Mouse (Mus musculus) lung, postnatal 0 days (tissue): ENCODE data around the gene Nmrk1. TPM values are rescaled to one million over a fixed set of nuclear protein-coding genes. Genes with fewer than 3 reads are reported as not detected.

Source experiments
- ATAC-seq: fragments of 200-750 bp; cut with Nextera tagmentation; 2 replicates; pipeline ENCODE4 v1.8.0; 2017; ENCODE audit warnings: moderate library complexity
- DNase-seq: peaks from one replicate; pipeline ENCODE4 v3.0.0-alpha.2; 2016; ENCODE audit warnings: low spot score
- H3K27ac ChIP-seq: fragments of 300-500 bp; sonication (generic); 2 replicates; pipeline ENCODE4 v1.5.1; 2014; ENCODE audit warnings: antibody characterized with exemption, mild to moderate bottlenecking, low read length, mixed read lengths
- H3K27me3 ChIP-seq: fragments of 300-500 bp; sonication (generic); replicated peaks from 2 replicates; pipeline ENCODE4 v1.6.1; 2014; ENCODE audit warnings: low read length, mixed read lengths; ENCODE audit not compliant: insufficient read depth
- H3K36me3 ChIP-seq: fragments of 300-500 bp; sonication (generic); 2 replicates; pipeline ENCODE4 v1.6.1; 2014; ENCODE audit warnings: low read length, mixed read lengths; ENCODE audit not compliant: insufficient read depth
- H3K4me1 ChIP-seq: fragments of 300-500 bp; sonication (generic); 2 replicates; pipeline ENCODE4 v1.6.1; 2014; ENCODE audit warnings: antibody characterized with exemption, low read depth, low read length, mixed read lengths; ENCODE audit not compliant: insufficient read depth
- H3K4me2 ChIP-seq: fragments of 300-500 bp; sonication (generic); replicated peaks from 2 replicates; pipeline ENCODE4 v1.6.1; 2014; ENCODE audit warnings: low read depth, mild to moderate bottlenecking, low read length, moderate library complexity, mixed read lengths
- H3K4me3 ChIP-seq: fragments of 300-500 bp; sonication (generic); 2 replicates; pipeline ENCODE4 v1.5.1; 2014; ENCODE audit warnings: low read depth, low read length
- H3K9ac ChIP-seq: fragments of 300-500 bp; sonication (generic); replicated peaks from 2 replicates; pipeline ENCODE4 v1.6.1; 2014; ENCODE audit warnings: low read depth, mild to moderate bottlenecking
- H3K9me3 ChIP-seq: fragments of 300-500 bp; sonication (generic); 2 replicates; pipeline ENCODE4 v1.6.1; 2016; ENCODE audit warnings: low read length, mixed read lengths
- CTCF ChIP-seq: IDR thresholded peaks from 2 replicates; pipeline ENCODE4 v1.5.1; 2016; ENCODE audit warnings: antibody characterized with exemption, mild to moderate bottlenecking
- EP300 ChIP-seq: IDR thresholded peaks from 2 replicates; pipeline ENCODE4 v1.6.1; 2016; ENCODE audit warnings: antibody characterized with exemption, mild to moderate bottlenecking, control low read depth
- WGBS: fragments of 180-500 bp; shearing (Covaris S2); extraction: QIAGEN DNeasy Blood & Tissue Kit; methylation state at CpG from one replicate; pipeline ENCODE4 v1.1.7; 2014; 5-methylcytosine and 5-hydroxymethylcytosine counted together
- polyA plus RNA-seq: library from polyadenylated mRNA; unstranded; fragments of >200 nt; fragmentation: Nextera tagmentation; extraction: Ambion mirVana; gene quantifications from 2 replicates; pipeline ENCODE4 v1.2.1, GENCODE M21; 2015

Nmrk1 gene
- polyA plus RNA-seq, 1 experiment from 2014 or later, result 5.0 TPM

- Histone ChIP-seq H3K27ac (no peak overlapping the region), H3K4me3 (no peak overlapping the region), H3K27me3 (no peaks in the 10 kb centered on the region), H3K9ac (no peak overlapping the region), H3K36me3 (no peaks in the 10 kb centered on the region; the same call in 1 of the 2 replicates), H3K9me3 (no peaks in the 10 kb centered on the region), H3K4me2 (no peak overlapping the region), H3K4me1 (no peaks in the 10 kb centered on the region)
- TF ChIP-seq CTCF (no peak), EP300 (no peak)
- WGBS, result 83% methylated on average over 5 of the region's 5 CpGs
- no peak for DNase-seq
- ATAC-seq, result no peak
These were observed 34.9 kb upstream of the Nmrk1 start for GRCm38 (mm10) chr19:18596876-18597275.

GRCm38 (mm10) chr19:18597772-18598171, 34.0 kb upstream of the Nmrk1 start:
- WGBS, result 70% methylated on average over 6 of the region's 6 CpGs
- no peaks in the 10 kb centered on the region for H3K9me3 ChIP-seq
- no peaks in the 10 kb centered on the region for H3K27me3 ChIP-seq
- no peak overlapping the region for H3K9ac ChIP-seq
- peaks cover 3% of the 10 kb centered on the region; the same call in 1 of the 2 replicates for H3K36me3 ChIP-seq
- H3K4me3 ChIP-seq, result no peak overlapping the region
- H3K4me2 ChIP-seq, result no peak overlapping the region
- no peaks in the 10 kb centered on the region for H3K4me1 ChIP-seq
- peak overlapping the region; percentile 68 for H3K27ac ChIP-seq
- TF ChIP-seq CTCF (no peak), EP300 (no peak)
- no peak for DNase-seq
- ATAC-seq, result no peak

- TF ChIP-seq CTCF (no peak), EP300 (no peak)
- Histone ChIP-seq H3K9me3 (no peaks in the 10 kb centered on the region), H3K27ac (peak overlapping the region; percentile 68), H3K27me3 (no peaks in the 10 kb centered on the region), H3K36me3 (peaks cover 4% of the 10 kb centered on the region; the same call in 1 of the 2 replicates), H3K4me2 (no peak overlapping the region), H3K9ac (no peak overlapping the region), H3K4me1 (no peaks in the 10 kb centered on the region), H3K4me3 (no peak overlapping the region)
- 66% methylated on average over 3 of the region's 3 CpGs for WGBS
- ATAC-seq (no peak), DNase-seq (no peak)
These were observed 33.4 kb upstream of the Nmrk1 start for GRCm38 (mm10) chr19:18598265-18598926.

GRCm38 (mm10) chr19:18599051-18599450, 32.7 kb upstream of the Nmrk1 start:
- no peak overlapping the region for H3K4me2 ChIP-seq
- TF ChIP-seq EP300, result peak; percentile 96
- TF ChIP-seq CTCF, result no peak
- no peak overlapping the region for H3K9ac ChIP-seq
- no peaks in the 10 kb centered on the region for H3K9me3 ChIP-seq
- 56% methylated on average over 8 of the region's 8 CpGs for WGBS
- H3K4me1 ChIP-seq, result peaks cover 6% of the 10 kb centered on the region; the same call in 1 of the 2 replicates
- H3K27ac ChIP-seq, result 0 out of 2 replicates have a peak overlapping the region, but pooled peaks have one; percentile 68
- no peaks in the 10 kb centered on the region for H3K27me3 ChIP-seq
- peaks cover 4% of the 10 kb centered on the region; the same call in 1 of the 2 replicates for H3K36me3 ChIP-seq
- ATAC-seq, result peak; percentile 91
- peak; percentile 85 for DNase-seq
- H3K4me3 ChIP-seq, result no peak overlapping the region

- H3K9me3 ChIP-seq, result no peaks in the 10 kb centered on the region
- H3K36me3 ChIP-seq, result peaks cover 4% of the 10 kb centered on the region; the same call in 1 of the 2 replicates
- DNase-seq (no peak), ATAC-seq (no peak)
- H3K27me3 ChIP-seq, result no peaks in the 10 kb centered on the region
- H3K9ac ChIP-seq, result no peak overlapping the region
- peaks cover 6% of the 10 kb centered on the region; the same call in 1 of the 2 replicates for H3K4me1 ChIP-seq
- no peak overlapping the region for H3K4me3 ChIP-seq
- peak overlapping the region; percentile 62 for H3K27ac ChIP-seq
- TF ChIP-seq EP300, result no peak
- TF ChIP-seq CTCF, result no peak
- WGBS, result 89% methylated on average over 5 of the region's 5 CpGs
- H3K4me2 ChIP-seq, result no peak overlapping the region
These were observed 32.1 kb upstream of the Nmrk1 start for GRCm38 (mm10) chr19:18599650-18600049.

- Histone ChIP-seq H3K4me3 (no peak overlapping the region), H3K36me3 (peaks cover 4% of the 10 kb centered on the region; the same call in 1 of the 2 replicates), H3K9ac (no peak overlapping the region), H3K4me2 (no peak overlapping the region), H3K27ac (no peak overlapping the region), H3K4me1 (peaks cover 6% of the 10 kb centered on the region; the same call in 1 of the 2 replicates), H3K27me3 (no peaks in the 10 kb centered on the region), H3K9me3 (no peaks in the 10 kb centered on the region)
- no peak for TF ChIP-seq EP300
- TF ChIP-seq CTCF, result no peak
- WGBS, result 95% methylated on average over 9 of the region's 9 CpGs
- DNase-seq (no peak), ATAC-seq (no peak)
These were observed 31.1 kb upstream of the Nmrk1 start for GRCm38 (mm10) chr19:18600611-18601010.
